Mouse (Mus musculus) kidney, adult 2 months (tissue): Measurements from ENCODE around the gene Arid2.

Experiments used
- CTCF ChIP-seq: fragments of 200-500 bp; conservative IDR thresholded peaks from 2 replicates; pipeline ENCODE4 v1.5.1; 2011; ENCODE audit warnings: low read depth, mild to moderate bottlenecking, control low read depth, low read length, moderate library complexity, mixed read lengths; ENCODE audit not compliant: insufficient read depth, insufficient read length
- POLR2A ChIP-seq: fragments of 200-500 bp; IDR thresholded peaks from one replicate; pipeline ENCODE4 v1.6.1; 2011; ENCODE audit warnings: low read depth, low read length, control low read depth

DNA sequence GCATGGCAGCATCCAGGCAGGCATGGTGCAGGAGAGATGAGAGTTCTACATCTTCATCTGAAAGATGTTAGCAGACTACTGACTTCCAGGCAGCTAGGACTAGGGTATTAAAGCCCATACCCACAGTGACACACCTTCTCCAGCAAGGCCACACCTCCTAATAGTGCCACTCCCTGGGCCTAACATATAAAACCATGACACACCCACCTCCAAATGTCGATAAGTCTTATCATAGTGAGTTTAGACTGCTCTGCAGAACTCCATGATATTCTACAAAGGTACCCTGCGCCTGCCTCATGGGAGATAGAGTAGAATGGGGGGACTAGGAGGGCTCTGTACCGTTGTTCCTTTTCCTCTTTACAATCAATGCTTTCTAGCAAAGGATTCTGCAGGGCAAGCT, 55.6 kb downstream of the Arid2 start:
- TF ChIP-seq POLR2A (no peak), CTCF (no peak)
